Mouse (Mus musculus): Measurements from ENCODE around the gene Rnf39. TPM values are rescaled to one million over a fixed set of nuclear protein-coding genes. Genes with fewer than 3 reads are reported as not detected.

The Rnf39 gene
- polyA plus RNA-seq, 1 experiment from 2014 or later = 0.45 TPM

GRCm38 (mm10) chr17:36950981-36951947 is 8.5 kb downstream of the Rnf39 start, which contains the start of gene Ppp1r11:
Ppp1r11 (minus strand) TSS chr17:36951741.
- Histone ChIP-seq H3K9ac (ENCODE audit: low read length) (peak within 1 kb of the TSS; percentile 80), H3K4me3 (ENCODE audit: control insufficient read depth in 1 of 2, insufficient read depth in 1 of 2, low read depth in 1 of 2, low read length in 2 of 2) (peak within 1 kb of the TSS; percentile 66 to 95), H3K36me3 (ENCODE audit: control insufficient read depth, insufficient read depth, low read length) (peaks cover 39% of the 10 kb centered on the region), H3K4me2 (ENCODE audit: low read length) (peak within 1 kb of the TSS; percentile 78), H3K27me3 (ENCODE audit: control insufficient read depth, insufficient read depth, low read length) (peaks cover 5% of the 10 kb centered on the region), H3K27ac (replicated peaks in 1 of 2; ENCODE audit: control insufficient read depth in 1 of 2, insufficient read depth in 1 of 2, low read depth in 2 of 2, low read length in 2 of 2) (peak within 1 kb of the TSS; percentile 62 to 64; a peak in 3 of 4 replicates), H3K9me3 (ENCODE audit: control insufficient read depth, low read length) (no peaks in the 10 kb centered on the region), H3K4me1 (ENCODE audit: control insufficient read depth in 2 of 2, insufficient read depth in 2 of 2, low read length in 2 of 2) (peaks cover 6 to 15% of the 10 kb centered on the region in 2 experiments)
- 3% methylated on average over 36 of the region's 36 CpGs for WGBS
- peak; percentile 98 for ATAC-seq (ENCODE audit: insufficient number of reproducible peaks, insufficient read depth, low FRiP score, low read depth)

DNA sequence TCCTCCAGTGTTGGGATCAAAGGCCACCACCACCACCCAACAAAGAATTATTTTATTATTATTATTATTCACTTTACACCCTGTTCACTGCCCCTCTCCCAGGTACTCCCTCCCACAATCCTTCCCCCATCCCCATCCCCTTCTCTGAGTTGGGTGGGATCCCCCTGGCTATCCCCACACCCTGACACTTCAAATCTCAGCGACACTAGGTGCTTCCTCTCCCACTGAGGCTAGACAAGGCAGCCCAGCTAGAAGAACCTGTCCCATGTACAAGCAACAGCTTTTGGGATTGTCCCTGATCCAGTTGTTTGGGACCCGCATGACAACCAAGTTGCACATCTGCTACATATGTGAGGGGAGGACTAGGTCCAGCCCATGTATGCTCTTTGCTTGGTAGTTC is 9.9 kb downstream of the Rnf39 start:
- no peak overlapping the region for H3K4me2 ChIP-seq (ENCODE audit: low read length)
- peaks cover 45% of the 10 kb centered on the region for H3K36me3 ChIP-seq (ENCODE audit: control insufficient read depth, insufficient read depth, low read length)
- peaks cover 3 to 14% of the 10 kb centered on the region in 2 experiments for H3K4me1 ChIP-seq (ENCODE audit: control insufficient read depth in 2 of 2, insufficient read depth in 2 of 2, low read length in 2 of 2)
- no peak overlapping the region for H3K4me3 ChIP-seq (ENCODE audit: control insufficient read depth in 1 of 2, insufficient read depth in 1 of 2, low read depth in 1 of 2, low read length in 2 of 2)
- WGBS = 76% methylated on average over 2 of the region's 2 CpGs
- no peak for ATAC-seq (ENCODE audit: insufficient number of reproducible peaks, insufficient read depth, low FRiP score, low read depth)
- H3K9me3 ChIP-seq (ENCODE audit: control insufficient read depth, low read length) = no peaks in the 10 kb centered on the region
- H3K27me3 ChIP-seq (ENCODE audit: control insufficient read depth, insufficient read depth, low read length) = no peaks in the 10 kb centered on the region
- no peak overlapping the region for H3K27ac ChIP-seq (replicated peaks in 1 of 2; ENCODE audit: control insufficient read depth in 1 of 2, insufficient read depth in 1 of 2, low read depth in 2 of 2, low read length in 2 of 2)
- H3K9ac ChIP-seq (ENCODE audit: low read length) = no peak overlapping the region

GRCm38 (mm10) chr17:36953062-36953461 is 10.3 kb downstream of the Rnf39 start:
- no peaks in the 10 kb centered on the region for H3K9me3 ChIP-seq (ENCODE audit: control insufficient read depth, low read length)
- H3K4me3 ChIP-seq (ENCODE audit: control insufficient read depth in 1 of 2, insufficient read depth in 1 of 2, low read depth in 1 of 2, low read length in 2 of 2) = no peak overlapping the region
- 88% methylated on average over 1 of the region's 1 CpGs for WGBS
- H3K9ac ChIP-seq (ENCODE audit: low read length) = no peak overlapping the region
- ATAC-seq (ENCODE audit: insufficient number of reproducible peaks, insufficient read depth, low FRiP score, low read depth) = no peak
- H3K36me3 ChIP-seq (ENCODE audit: control insufficient read depth, insufficient read depth, low read length) = peaks cover 45% of the 10 kb centered on the region
- no peak overlapping the region for H3K27ac ChIP-seq (replicated peaks in 1 of 2; ENCODE audit: control insufficient read depth in 1 of 2, insufficient read depth in 1 of 2, low read depth in 2 of 2, low read length in 2 of 2)
- no peaks in the 10 kb centered on the region for H3K27me3 ChIP-seq (ENCODE audit: control insufficient read depth, insufficient read depth, low read length)
- H3K4me1 ChIP-seq (ENCODE audit: control insufficient read depth in 2 of 2, insufficient read depth in 2 of 2, low read length in 2 of 2) = peaks cover 4 to 14% of the 10 kb centered on the region in 2 experiments
- H3K4me2 ChIP-seq (ENCODE audit: low read length) = no peak overlapping the region

GRCm38 (mm10) chr17:36957999-36958743 is 15.5 kb downstream of the Rnf39 start, which contains the start of the genes Znrd1 and Znrd1as:
Znrd1 (minus strand) TSS chr17:36958559.
Znrd1as (plus strand) TSS chr17:36958592.
- Histone ChIP-seq H3K9me3 (ENCODE audit: control insufficient read depth, low read length) (no peaks in the 10 kb centered on the region), H3K27ac (replicated peaks in 1 of 2; ENCODE audit: control insufficient read depth in 1 of 2, insufficient read depth in 1 of 2, low read depth in 2 of 2, low read length in 2 of 2) (peak within 1 kb of the TSS; percentile 81 to 82), H3K4me1 (ENCODE audit: control insufficient read depth in 2 of 2, insufficient read depth in 2 of 2, low read length in 2 of 2) (peaks cover 4 to 14% of the 10 kb centered on the region in 2 experiments), H3K9ac (ENCODE audit: low read length) (peak within 1 kb of the TSS; percentile 76), H3K4me2 (ENCODE audit: low read length) (peak within 1 kb of the TSS; percentile 79), H3K27me3 (ENCODE audit: control insufficient read depth, insufficient read depth, low read length) (no peaks in the 10 kb centered on the region), H3K4me3 (ENCODE audit: control insufficient read depth in 1 of 2, insufficient read depth in 1 of 2, low read depth in 1 of 2, low read length in 2 of 2) (peak within 1 kb of the TSS; percentile 63 to 69), H3K36me3 (ENCODE audit: control insufficient read depth, insufficient read depth, low read length) (peaks cover 34% of the 10 kb centered on the region)
- under 1% methylated on average over 46 of the region's 46 CpGs for WGBS
- peak; percentile 96 for ATAC-seq (ENCODE audit: insufficient number of reproducible peaks, insufficient read depth, low FRiP score, low read depth)

DNA sequence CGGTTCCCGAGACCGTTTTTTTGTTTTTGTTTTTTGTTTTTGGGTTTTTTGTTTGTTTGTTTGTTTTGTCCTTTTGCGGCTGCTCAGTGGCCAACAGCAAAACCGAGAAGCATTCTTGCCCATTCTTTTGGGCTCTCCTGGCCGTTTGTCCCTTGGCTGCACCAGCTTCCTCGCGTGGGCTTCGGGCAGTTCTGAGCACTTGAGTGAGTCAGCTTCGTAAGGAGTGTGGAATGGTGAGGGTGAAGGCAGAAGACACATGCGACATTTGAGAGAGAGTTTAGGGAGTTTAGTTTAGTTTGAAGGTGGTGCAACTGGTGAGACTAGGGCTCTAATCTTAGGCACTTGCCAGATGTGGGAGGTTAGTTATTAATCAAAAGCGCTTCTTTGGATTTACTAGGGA is 16.2 kb downstream of the Rnf39 start:
- peak overlapping the region; percentile 58 to 81; a peak in 3 of 4 replicates for H3K27ac ChIP-seq (replicated peaks in 1 of 2; ENCODE audit: control insufficient read depth in 1 of 2, insufficient read depth in 1 of 2, low read depth in 2 of 2, low read length in 2 of 2)
- H3K4me2 ChIP-seq (ENCODE audit: low read length) = peak overlapping the region; percentile 79
- no peaks in the 10 kb centered on the region for H3K9me3 ChIP-seq (ENCODE audit: control insufficient read depth, low read length)
- WGBS = 13% methylated on average over 12 of the region's 12 CpGs
- peak overlapping the region; percentile 63 to 69 for H3K4me3 ChIP-seq (ENCODE audit: control insufficient read depth in 1 of 2, insufficient read depth in 1 of 2, low read depth in 1 of 2, low read length in 2 of 2)
- H3K36me3 ChIP-seq (ENCODE audit: control insufficient read depth, insufficient read depth, low read length) = peaks cover 27% of the 10 kb centered on the region
- H3K27me3 ChIP-seq (ENCODE audit: control insufficient read depth, insufficient read depth, low read length) = no peaks in the 10 kb centered on the region
- H3K4me1 ChIP-seq (ENCODE audit: control insufficient read depth in 2 of 2, insufficient read depth in 2 of 2, low read length in 2 of 2) = peaks cover 4 to 14% of the 10 kb centered on the region in 2 experiments
- no peak for ATAC-seq (ENCODE audit: insufficient number of reproducible peaks, insufficient read depth, low FRiP score, low read depth)
- peak overlapping the region; percentile 76 for H3K9ac ChIP-seq (ENCODE audit: low read length)

GRCm38 (mm10) chr17:36961125-36961524 is 18.4 kb downstream of the Rnf39 start:
- no peak overlapping the region for H3K4me2 ChIP-seq (ENCODE audit: low read length)
- H3K4me3 ChIP-seq (ENCODE audit: control insufficient read depth in 1 of 2, insufficient read depth in 1 of 2, low read depth in 1 of 2, low read length in 2 of 2) = no peak overlapping the region
- peaks cover 12% of the 10 kb centered on the region for H3K36me3 ChIP-seq (ENCODE audit: control insufficient read depth, insufficient read depth, low read length)
- 63% methylated on average over 1 of the region's 1 CpGs for WGBS
- ATAC-seq (ENCODE audit: insufficient number of reproducible peaks, insufficient read depth, low FRiP score, low read depth) = no peak
- H3K9ac ChIP-seq (ENCODE audit: low read length) = no peak overlapping the region
- H3K9me3 ChIP-seq (ENCODE audit: control insufficient read depth, low read length) = no peaks in the 10 kb centered on the region
- H3K27me3 ChIP-seq (ENCODE audit: control insufficient read depth, insufficient read depth, low read length) = no peaks in the 10 kb centered on the region
- H3K4me1 ChIP-seq (ENCODE audit: control insufficient read depth in 2 of 2, insufficient read depth in 2 of 2, low read length in 2 of 2) = peaks cover 4 to 14% of the 10 kb centered on the region in 2 experiments
- H3K27ac ChIP-seq (replicated peaks in 1 of 2; ENCODE audit: control insufficient read depth in 1 of 2, insufficient read depth in 1 of 2, low read depth in 2 of 2, low read length in 2 of 2) = no peak overlapping the region

DNA sequence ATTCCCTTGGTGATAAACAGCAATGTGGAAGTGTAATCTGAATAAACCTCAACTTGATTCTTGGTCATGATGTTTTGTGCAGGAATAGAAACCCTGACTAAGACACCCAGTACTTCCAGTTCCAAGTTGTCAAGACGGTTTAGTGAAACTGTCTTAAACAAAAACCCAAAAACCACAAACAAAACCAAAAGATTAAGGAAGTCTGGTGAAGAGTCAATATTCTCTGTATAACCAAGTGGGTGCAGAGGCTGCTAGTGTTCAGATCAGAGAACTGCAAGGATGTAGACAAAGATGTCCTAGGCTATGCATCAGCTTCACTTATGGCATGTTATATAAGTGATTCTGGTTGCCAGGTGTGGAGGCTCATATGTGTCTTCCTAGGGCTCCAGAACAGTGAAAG is 24.2 kb downstream of the Rnf39 start:
- peaks cover 4% of the 10 kb centered on the region; the same call in 1 of the 2 replicates for H3K36me3 ChIP-seq (ENCODE audit: control insufficient read depth, insufficient read depth, low read length)
- no peak overlapping the region for H3K9ac ChIP-seq (ENCODE audit: low read length)
- no peaks in the 10 kb centered on the region for H3K27me3 ChIP-seq (ENCODE audit: control insufficient read depth, insufficient read depth, low read length)
- no peak overlapping the region for H3K4me3 ChIP-seq (ENCODE audit: control insufficient read depth in 1 of 2, insufficient read depth in 1 of 2, low read depth in 1 of 2, low read length in 2 of 2)
- H3K27ac ChIP-seq (replicated peaks in 1 of 2; ENCODE audit: control insufficient read depth in 1 of 2, insufficient read depth in 1 of 2, low read depth in 2 of 2, low read length in 2 of 2) = no peak overlapping the region
- WGBS = 74% methylated on average over 1 of the region's 1 CpGs
- H3K4me2 ChIP-seq (ENCODE audit: low read length) = no peak overlapping the region
- no peaks in the 10 kb centered on the region for H3K9me3 ChIP-seq (ENCODE audit: control insufficient read depth, low read length)
- ATAC-seq (ENCODE audit: insufficient number of reproducible peaks, insufficient read depth, low FRiP score, low read depth) = no peak
- H3K4me1 ChIP-seq (ENCODE audit: control insufficient read depth in 2 of 2, insufficient read depth in 2 of 2, low read length in 2 of 2) = no peaks in the 10 kb centered on the region
